Mouse (Mus musculus): ENCODE data around the gene Pifo. TPM values are rescaled to one million over a fixed set of nuclear protein-coding genes. Genes with fewer than 3 reads are reported as not detected.

The Pifo gene
- polyA plus RNA-seq, 1 experiment from 2014 or later: not detected

Other genes with a start within 250 kb of the Pifo start
- gene Rap1a, start 213.3 kb downstream of the Pifo start, polyA plus RNA-seq (2015; fragmentation: Nextera tagmentation; extraction: Ambion mirVana): 100 and 106 TPM in 2 replicates
- gene Adora3, start 143.8 kb downstream of the Pifo start, polyA plus RNA-seq (2015; fragmentation: Nextera tagmentation; extraction: Ambion mirVana): 4.5 and 4.6 TPM in 2 replicates
- 0.31 and 0.35 TPM in 2 replicates for gene Tmigd3, start 143.7 kb downstream of the Pifo start, polyA plus RNA-seq (2015; fragmentation: Nextera tagmentation; extraction: Ambion mirVana)
- 0.32 and 0.51 TPM in 2 replicates for gene I830077J02Rik, start 82.0 kb downstream of the Pifo start, polyA plus RNA-seq (2015; fragmentation: Nextera tagmentation; extraction: Ambion mirVana)
- 104 and 105 TPM in 2 replicates for gene Wdr77, start 55.3 kb downstream of the Pifo start, polyA plus RNA-seq (2015; fragmentation: Nextera tagmentation; extraction: Ambion mirVana)
- 391 and 421 TPM in 2 replicates for gene Atp5f1, start 54.5 kb downstream of the Pifo start, polyA plus RNA-seq (2015; fragmentation: Nextera tagmentation; extraction: Ambion mirVana)
- gene Ovgp1, start 40.9 kb downstream of the Pifo start, polyA plus RNA-seq (2015; fragmentation: Nextera tagmentation; extraction: Ambion mirVana): 0.96 and 1.3 TPM in 2 replicates
- gene Chil5, start 18.2 kb upstream of the Pifo start, polyA plus RNA-seq (2015; fragmentation: Nextera tagmentation; extraction: Ambion mirVana): 0.21 and 0.23 TPM in 2 replicates
- not detected in 2 replicates for gene Chia1, start 98.6 kb upstream of the Pifo start, polyA plus RNA-seq (2015; fragmentation: Nextera tagmentation; extraction: Ambion mirVana)
- gene Chil3, start 152.9 kb upstream of the Pifo start, polyA plus RNA-seq (2015; fragmentation: Nextera tagmentation; extraction: Ambion mirVana): 0.15 and 0.72 TPM in 2 replicates
- not detected in 2 replicates for gene Chil4, start 204.9 kb upstream of the Pifo start, polyA plus RNA-seq (2015; fragmentation: Nextera tagmentation; extraction: Ambion mirVana)

Measured in limb, embryonic 15.5 days (tissue).